Mouse (Mus musculus): ENCODE data around the gene Dennd4a. TPM values are rescaled to one million over a fixed set of nuclear protein-coding genes. Genes with fewer than 3 reads are reported as not detected.

The Dennd4a gene
- polyA plus RNA-seq, 1 experiment from 2014 or later = 10.8 TPM

DNA sequence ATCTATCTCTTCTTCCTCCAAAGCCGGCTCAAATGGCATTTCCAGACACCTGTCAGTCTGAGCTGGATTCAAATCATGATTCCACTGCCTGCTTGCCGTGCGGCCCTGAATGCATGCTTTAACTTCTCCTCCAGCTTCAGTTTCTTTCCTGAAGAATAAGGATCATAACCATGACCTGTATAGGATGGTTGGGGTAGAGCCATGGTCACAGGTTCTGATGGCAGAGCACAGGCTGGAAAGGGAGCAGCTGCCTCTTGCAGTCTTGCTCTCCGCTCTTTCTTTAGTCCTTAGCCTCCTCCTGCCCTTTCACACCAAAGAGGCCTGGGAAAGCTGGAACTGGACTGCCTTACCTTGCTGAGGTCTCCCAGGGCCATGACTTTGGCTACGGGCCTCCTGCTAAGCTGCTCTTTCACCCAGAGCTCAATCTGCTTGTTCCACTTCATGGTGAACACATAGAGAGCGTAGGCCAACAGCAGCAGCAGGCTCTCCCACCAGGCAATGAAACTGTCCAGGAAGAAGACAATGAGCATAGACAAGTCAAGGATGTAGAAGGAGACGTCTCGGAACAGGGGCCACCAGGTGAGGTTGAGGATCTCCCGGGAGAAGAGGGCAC is 136.4 kb downstream of the Dennd4a start:
- Histone ChIP-seq H3K4me3 (ENCODE audit: low read depth, low read length) (no peak overlapping the region), H3K9me3 (ENCODE audit: control insufficient read depth, low read length) (no peaks in the 10 kb centered on the region), H3K36me3 (ENCODE audit: control insufficient read depth, insufficient read depth, low read length) (no peaks in the 10 kb centered on the region), H3K9ac (ENCODE audit: low read length) (no peak overlapping the region), H3K27ac (ENCODE audit: low read depth, low read length) (no peak overlapping the region), H3K27me3 (ENCODE audit: control insufficient read depth, insufficient read depth, low read length) (no peaks in the 10 kb centered on the region), H3K4me1 (ENCODE audit: control insufficient read depth, insufficient read depth, low read length) (no peaks in the 10 kb centered on the region), H3K4me2 (ENCODE audit: low read depth) (no peak overlapping the region)
- no peak for DNase-seq (ENCODE audit: low spot score)
- 88% methylated on average over 9 of the region's 9 CpGs for WGBS
- no peak for ATAC-seq (ENCODE audit: insufficient read depth, low FRiP score, low TSS enrichment)

DNA sequence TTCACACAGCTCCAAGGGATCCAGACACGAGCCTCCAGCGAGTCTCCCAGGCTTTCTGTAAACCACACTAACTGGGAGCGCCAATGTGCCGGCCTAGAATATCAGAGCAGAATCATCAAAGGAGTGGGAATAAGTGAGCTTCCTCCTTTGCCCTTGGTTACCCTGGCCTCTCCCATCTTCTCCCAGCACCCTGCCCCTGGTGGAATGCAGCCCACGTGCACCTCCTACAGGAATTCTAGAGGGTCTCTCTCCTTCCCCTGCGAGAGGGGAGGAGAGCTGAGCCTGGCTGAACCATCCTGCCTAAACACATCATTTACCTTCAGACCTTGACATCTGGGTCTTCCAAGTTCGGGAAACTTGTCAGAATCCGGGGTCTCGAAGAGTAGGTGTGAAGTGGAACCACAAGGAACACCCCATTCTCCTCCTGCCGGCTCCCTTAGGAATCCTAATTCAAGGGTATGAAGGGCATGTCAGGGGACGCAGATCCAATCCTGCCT is 140.1 kb downstream of the Dennd4a start, which contains the start of gene Slc24a1:
TSS of gene Slc24a1 (minus strand) at position 447 of the 497 bp plus-strand sequence.
- Histone ChIP-seq H3K4me3 (ENCODE audit: low read depth, low read length) (no peak within 1 kb of the TSS), H3K9ac (ENCODE audit: low read length) (no peak within 1 kb of the TSS), H3K9me3 (ENCODE audit: control insufficient read depth, low read length) (no peaks in the 10 kb centered on the region), H3K27me3 (ENCODE audit: control insufficient read depth, insufficient read depth, low read length) (no peaks in the 10 kb centered on the region), H3K36me3 (ENCODE audit: control insufficient read depth, insufficient read depth, low read length) (no peaks in the 10 kb centered on the region), H3K27ac (ENCODE audit: low read depth, low read length) (no peak within 1 kb of the TSS), H3K4me2 (ENCODE audit: low read depth) (no peak within 1 kb of the TSS), H3K4me1 (ENCODE audit: control insufficient read depth, insufficient read depth, low read length) (no peaks in the 10 kb centered on the region)
- DNase-seq (ENCODE audit: low spot score) (no peak), ATAC-seq (ENCODE audit: insufficient read depth, low FRiP score, low TSS enrichment) (no peak)
- WGBS = 44% methylated on average over 11 of the region's 11 CpGs

DNA sequence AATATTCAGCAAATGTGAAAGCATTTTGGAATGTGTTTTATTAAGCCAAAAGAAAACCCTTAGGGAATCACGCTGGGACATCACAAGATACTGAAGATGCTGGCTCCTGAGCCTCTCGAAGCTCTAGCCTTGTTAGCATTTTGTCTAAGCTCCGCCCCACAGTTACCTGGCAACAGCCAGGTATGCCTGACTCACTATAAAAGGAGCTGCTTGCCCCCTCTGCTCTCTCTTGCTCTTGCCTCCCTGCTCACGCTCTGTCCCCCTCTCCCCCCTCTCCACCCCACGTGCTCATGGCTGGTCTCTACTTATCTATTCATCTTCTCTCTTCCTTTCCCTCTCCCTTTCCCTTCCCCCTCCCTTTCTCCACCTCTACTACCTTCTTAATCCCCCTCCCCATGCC is 140.9 kb downstream of the Dennd4a start:
- H3K4me1 ChIP-seq (ENCODE audit: control insufficient read depth, insufficient read depth, low read length) = no peaks in the 10 kb centered on the region
- no peak for ATAC-seq (ENCODE audit: insufficient read depth, low FRiP score, low TSS enrichment)
- WGBS = 26% methylated on average over 5 of the region's 5 CpGs

DNA sequence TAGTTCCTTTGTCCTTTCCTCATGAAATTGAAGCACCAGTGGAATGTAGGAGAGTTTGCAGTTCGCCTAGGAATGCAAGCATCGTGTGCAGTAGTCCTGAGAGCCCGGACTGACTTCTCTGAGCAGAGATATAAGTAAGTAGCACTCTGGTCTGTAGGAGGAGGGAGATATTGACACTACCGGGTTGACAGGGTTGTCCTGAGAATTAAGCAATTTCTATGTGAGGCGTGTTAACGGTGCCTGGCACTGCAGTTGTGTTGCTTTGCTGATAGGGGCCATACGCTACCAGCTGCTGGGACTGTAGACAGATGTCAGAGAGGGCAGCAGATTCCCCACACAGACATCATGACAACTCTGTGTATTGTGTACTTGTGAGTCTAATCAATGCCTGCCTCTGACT is 142.1 kb downstream of the Dennd4a start:
- 84% methylated on average over 7 of the region's 7 CpGs for WGBS
- no peak overlapping the region for H3K27ac ChIP-seq (ENCODE audit: low read depth, low read length)

More for the DNA sequence above, 140.9 kb downstream of the Dennd4a start:
- no peaks in the 10 kb centered on the region for H3K36me3 ChIP-seq (ENCODE audit: control insufficient read depth, insufficient read depth, low read length)
- no peak for DNase-seq (ENCODE audit: low spot score)
- H3K4me3 ChIP-seq (ENCODE audit: low read depth, low read length) = no peak overlapping the region
- H3K27ac ChIP-seq (ENCODE audit: low read depth, low read length) = no peak overlapping the region
- no peak overlapping the region for H3K9ac ChIP-seq (ENCODE audit: low read length)
- H3K27me3 ChIP-seq (ENCODE audit: control insufficient read depth, insufficient read depth, low read length) = no peaks in the 10 kb centered on the region
- H3K9me3 ChIP-seq (ENCODE audit: control insufficient read depth, low read length) = no peaks in the 10 kb centered on the region
- H3K4me2 ChIP-seq (ENCODE audit: low read depth) = no peak overlapping the region

DNA sequence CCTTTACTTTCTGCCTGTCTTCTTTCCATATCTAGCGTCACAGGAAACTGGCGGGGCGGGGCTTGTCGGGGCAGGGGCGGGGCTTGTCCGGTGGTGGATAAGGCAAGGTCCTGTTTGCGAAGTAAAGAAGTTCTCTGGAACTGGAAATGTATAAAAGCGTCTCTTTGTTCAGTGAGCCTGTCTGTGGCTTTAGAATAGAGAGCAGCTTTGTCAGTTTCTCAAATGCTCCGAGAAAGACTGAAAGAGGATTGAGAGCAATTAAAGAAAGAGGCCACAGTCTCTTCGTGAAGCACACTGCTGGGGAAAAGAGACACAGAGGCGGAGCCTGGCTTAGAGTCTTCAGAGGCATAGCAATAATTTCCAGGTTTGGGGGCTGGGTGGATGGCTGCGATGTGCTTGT is 145.2 kb downstream of the Dennd4a start:
- H3K4me1 ChIP-seq (ENCODE audit: control insufficient read depth, insufficient read depth, low read length) = 0 out of 2 replicates have a peak, but pooled peaks cover 2% of the 10 kb centered on the region
- WGBS = 28% methylated on average over 12 of the region's 12 CpGs
- DNase-seq (ENCODE audit: low spot score) (peak; percentile 20), ATAC-seq (ENCODE audit: insufficient read depth, low FRiP score, low TSS enrichment) (no peak)
- H3K27me3 ChIP-seq (ENCODE audit: control insufficient read depth, insufficient read depth, low read length) = no peaks in the 10 kb centered on the region
- no peak overlapping the region for H3K4me2 ChIP-seq (ENCODE audit: low read depth)
- H3K27ac ChIP-seq (ENCODE audit: low read depth, low read length) = no peak overlapping the region
- H3K4me3 ChIP-seq (ENCODE audit: low read depth, low read length) = no peak overlapping the region
- no peak overlapping the region for H3K9ac ChIP-seq (ENCODE audit: low read length)
- H3K36me3 ChIP-seq (ENCODE audit: control insufficient read depth, insufficient read depth, low read length) = no peaks in the 10 kb centered on the region
- no peaks in the 10 kb centered on the region for H3K9me3 ChIP-seq (ENCODE audit: control insufficient read depth, low read length)

More for the DNA sequence above, 142.1 kb downstream of the Dennd4a start:
- Histone ChIP-seq H3K9ac (ENCODE audit: low read length) (no peak overlapping the region), H3K4me2 (ENCODE audit: low read depth) (no peak overlapping the region), H3K27me3 (ENCODE audit: control insufficient read depth, insufficient read depth, low read length) (no peaks in the 10 kb centered on the region), H3K9me3 (ENCODE audit: control insufficient read depth, low read length) (no peaks in the 10 kb centered on the region), H3K4me1 (ENCODE audit: control insufficient read depth, insufficient read depth, low read length) (no peaks in the 10 kb centered on the region), H3K36me3 (ENCODE audit: control insufficient read depth, insufficient read depth, low read length) (no peaks in the 10 kb centered on the region), H3K4me3 (ENCODE audit: low read depth, low read length) (no peak overlapping the region)
- DNase-seq (ENCODE audit: low spot score) = no peak
- no peak for ATAC-seq (ENCODE audit: insufficient read depth, low FRiP score, low TSS enrichment)

DNA sequence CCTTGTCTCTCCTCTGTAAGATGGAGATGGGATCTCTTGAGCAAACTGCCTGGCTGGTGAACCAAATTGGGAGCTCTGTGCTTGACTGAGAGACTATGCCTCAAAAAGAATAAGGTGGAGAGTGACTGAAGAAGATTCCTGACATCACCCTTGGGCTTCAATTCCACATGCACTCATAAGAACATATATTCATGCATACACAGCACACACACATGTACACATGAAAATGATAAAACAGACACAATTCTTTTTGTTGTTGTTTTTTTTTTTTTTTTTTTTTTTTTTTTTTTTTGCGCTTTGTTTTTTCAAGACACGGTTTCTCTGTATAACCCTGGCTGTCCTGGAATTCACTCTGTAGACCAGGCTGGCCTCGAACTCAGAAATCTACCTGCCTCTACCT is 146.1 kb downstream of the Dennd4a start:
- DNase-seq (ENCODE audit: low spot score) (no peak), ATAC-seq (ENCODE audit: insufficient read depth, low FRiP score, low TSS enrichment) (no peak)
- WGBS = 91% methylated on average over 3 of the region's 3 CpGs
- Histone ChIP-seq H3K9ac (ENCODE audit: low read length) (no peak overlapping the region), H3K36me3 (ENCODE audit: control insufficient read depth, insufficient read depth, low read length) (no peaks in the 10 kb centered on the region), H3K27me3 (ENCODE audit: control insufficient read depth, insufficient read depth, low read length) (no peaks in the 10 kb centered on the region), H3K4me2 (ENCODE audit: low read depth) (no peak overlapping the region), H3K4me1 (ENCODE audit: control insufficient read depth, insufficient read depth, low read length) (peaks cover 7% of the 10 kb centered on the region; the same call in 1 of the 2 replicates), H3K27ac (ENCODE audit: low read depth, low read length) (no peak overlapping the region), H3K9me3 (ENCODE audit: control insufficient read depth, low read length) (no peaks in the 10 kb centered on the region), H3K4me3 (ENCODE audit: low read depth, low read length) (no peak overlapping the region)

DNA sequence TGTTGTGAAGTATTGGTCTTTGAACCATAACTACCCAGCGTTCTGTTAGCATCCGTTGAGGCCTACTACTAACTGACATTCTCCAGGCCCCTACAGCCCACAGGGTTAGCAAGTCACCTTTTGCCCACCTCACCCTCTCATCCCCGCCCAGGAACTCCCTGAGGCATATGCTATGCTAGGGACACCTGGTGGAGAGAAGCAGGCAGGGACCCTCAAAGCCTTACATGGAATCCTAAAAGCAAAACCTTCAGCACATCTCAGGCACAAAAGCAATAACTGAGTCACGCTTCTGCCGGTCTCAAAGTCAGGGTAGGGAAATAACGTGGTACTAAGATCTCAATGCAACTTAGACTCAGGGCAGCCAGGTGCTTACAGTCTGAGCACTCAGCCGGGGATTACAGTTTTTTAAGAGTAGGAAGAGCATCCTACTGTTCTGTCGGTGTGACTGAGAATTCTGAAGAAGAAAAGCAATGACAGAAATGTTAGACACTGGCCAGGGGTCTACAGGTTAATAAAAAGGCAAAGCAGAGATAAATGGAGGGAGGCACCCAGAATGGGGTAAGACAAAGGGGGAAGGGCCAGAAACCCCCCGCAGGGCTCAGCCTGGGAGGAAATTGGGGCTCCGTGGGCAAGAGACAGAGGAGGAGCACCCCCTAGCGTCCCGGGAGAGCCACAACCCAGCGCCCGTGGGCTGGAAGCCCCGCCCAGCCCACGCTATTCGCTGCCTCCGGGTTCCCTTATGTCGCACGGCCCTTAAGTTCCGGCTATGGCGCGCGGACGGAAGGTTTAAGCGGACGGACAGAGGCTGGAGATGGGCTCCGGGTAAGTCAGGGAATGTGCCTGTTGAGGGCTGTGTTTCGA is 149.2 kb downstream of the Dennd4a start, which contains the start of gene Ints14:
TSS of gene Ints14 (plus strand) at position 789 of the 861 bp plus-strand sequence.
- peak within 1 kb of the TSS; percentile 70 for H3K4me3 ChIP-seq (ENCODE audit: low read depth, low read length)
- DNase-seq (ENCODE audit: low spot score) = peak; percentile 99
- peak within 1 kb of the TSS; percentile 54; the same call in 1 of the 2 replicates for H3K27ac ChIP-seq (ENCODE audit: low read depth, low read length)
- 5% methylated on average over 29 of the region's 29 CpGs for WGBS
- H3K36me3 ChIP-seq (ENCODE audit: control insufficient read depth, insufficient read depth, low read length) = no peaks in the 10 kb centered on the region; the same call in 1 of the 2 replicates
- ATAC-seq (ENCODE audit: insufficient read depth, low FRiP score, low TSS enrichment) = peak; percentile 93
- H3K4me1 ChIP-seq (ENCODE audit: control insufficient read depth, insufficient read depth, low read length) = peaks cover 7% of the 10 kb centered on the region; the same call in 1 of the 2 replicates
- H3K9ac ChIP-seq (ENCODE audit: low read length) = peak within 1 kb of the TSS; percentile 84
- H3K27me3 ChIP-seq (ENCODE audit: control insufficient read depth, insufficient read depth, low read length) = no peaks in the 10 kb centered on the region
- H3K4me2 ChIP-seq (ENCODE audit: low read depth) = peak within 1 kb of the TSS; percentile 69
- H3K9me3 ChIP-seq (ENCODE audit: control insufficient read depth, low read length) = no peaks in the 10 kb centered on the region

DNA sequence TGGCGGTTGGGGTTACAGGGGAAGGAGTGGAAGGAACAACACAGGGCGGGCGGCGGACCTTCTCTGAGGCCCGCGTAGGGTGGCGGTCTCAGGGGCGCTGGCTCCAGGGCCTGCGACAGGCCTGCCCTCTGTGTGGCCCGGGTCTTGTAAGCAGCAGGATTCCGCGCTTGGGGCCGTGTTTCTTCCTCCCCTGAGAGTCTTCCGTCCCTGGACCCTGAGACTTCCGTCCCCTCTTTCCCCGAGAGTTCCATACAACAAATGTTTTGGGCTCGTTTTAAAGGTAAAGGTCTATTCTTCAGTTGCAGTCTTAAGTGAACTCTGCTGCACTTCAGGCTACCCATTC is 149.8 kb downstream of the Dennd4a start:
- Histone ChIP-seq H3K4me3 (ENCODE audit: low read depth, low read length) (peak overlapping the region; percentile 70), H3K27ac (ENCODE audit: low read depth, low read length) (peak overlapping the region; percentile 54; the same call in 1 of the 2 replicates), H3K9me3 (ENCODE audit: control insufficient read depth, low read length) (no peaks in the 10 kb centered on the region), H3K27me3 (ENCODE audit: control insufficient read depth, insufficient read depth, low read length) (no peaks in the 10 kb centered on the region), H3K4me1 (ENCODE audit: control insufficient read depth, insufficient read depth, low read length) (peaks cover 7% of the 10 kb centered on the region; the same call in 1 of the 2 replicates), H3K9ac (ENCODE audit: low read length) (peak overlapping the region; percentile 84), H3K4me2 (ENCODE audit: low read depth) (peak overlapping the region; percentile 69), H3K36me3 (ENCODE audit: control insufficient read depth, insufficient read depth, low read length) (no peaks in the 10 kb centered on the region; the same call in 1 of the 2 replicates)
- ATAC-seq (ENCODE audit: insufficient read depth, low FRiP score, low TSS enrichment) (peak; percentile 72; the same call in 1 of the 2 replicates), DNase-seq (ENCODE audit: low spot score) (no peak)
- WGBS = 0% methylated on average over 16 of the region's 17 CpGs
